Mouse (Mus musculus) retina, postnatal 1 day (tissue): ENCODE results near the gene Slc34a3.

Source experiments
- DNase-seq: peaks from one replicate; pipeline ENCODE4 v3.0.0-alpha.2; 2012

Gene Slc34a3

GRCm38 (mm10) chr2:25187841-25188240 lies 46.3 kb downstream of the Slc34a3 start:
- no peak for DNase-seq

- DNase-seq = no peak
Observed at GRCm38 (mm10) chr2:25186575-25186930, 47.6 kb downstream of the Slc34a3 start.

GRCm38 (mm10) chr2:25185625-25186574 lies 48.3 kb downstream of the Slc34a3 start:
- DNase-seq = peak; percentile 96

- no peak for DNase-seq
Observed at GRCm38 (mm10) chr2:25184496-25184895, 49.7 kb downstream of the Slc34a3 start.

- no peak for DNase-seq
Observed at GRCm38 (mm10) chr2:25183336-25183735, 50.8 kb downstream of the Slc34a3 start.

- peak; percentile 61 for DNase-seq
Observed at GRCm38 (mm10) chr2:25182664-25183063, 51.5 kb downstream of the Slc34a3 start.

- no peak for DNase-seq
Observed at GRCm38 (mm10) chr2:25181891-25182397, 52.2 kb downstream of the Slc34a3 start.

- peak; percentile 85 for DNase-seq
Observed at GRCm38 (mm10) chr2:25180973-25181890, 52.9 kb downstream of the Slc34a3 start.

GRCm38 (mm10) chr2:25180478-25180903 lies 53.7 kb downstream of the Slc34a3 start, which contains the start of gene Nrarp:
Nrarp (plus strand) TSS chr2:25180758.
- DNase-seq = peak; percentile 98

- DNase-seq = no peak
Observed at GRCm38 (mm10) chr2:25179566-25180217, 54.5 kb downstream of the Slc34a3 start.
